Mouse (Mus musculus): Measurements from ENCODE around the gene Crtc1. TPM values are rescaled to one million over a fixed set of nuclear protein-coding genes. Genes with fewer than 3 reads are reported as not detected.

Gene Crtc1
- polyA plus RNA-seq, 1 experiment, result 9.6 TPM

GRCm38 (mm10) chr8:70456996-70457395, 17.6 kb upstream of the Crtc1 start:
- no peak overlapping the region for H3K4me2 ChIP-seq (ENCODE audit: low read depth)
- peaks cover 21% of the 10 kb centered on the region for H3K79me2 ChIP-seq (ENCODE audit: control insufficient read depth, insufficient read depth)
- no peaks in the 10 kb centered on the region for H3K27me3 ChIP-seq (ENCODE audit: control insufficient read depth, insufficient read depth, insufficient read length)
- peaks cover 5% of the 10 kb centered on the region for H3K36me3 ChIP-seq (ENCODE audit: control insufficient read depth, insufficient read depth)
- H3K4me3 ChIP-seq, result no peak overlapping the region
- H3ac ChIP-seq (ENCODE audit: control insufficient read depth, insufficient read length), result no peak overlapping the region
- no peak for TF ChIP-seq MYOG (IDR thresholded peaks at IDR 0.05; ENCODE audit: control insufficient read depth in 1 of 3, insufficient read depth in 1 of 3, insufficient read length in 2 of 3, low read depth in 2 of 3)
- TF ChIP-seq SRF (IDR thresholded peaks at IDR 0.05; ENCODE audit: control insufficient read depth, insufficient read length, low read depth), result no peak
- no peak for TF ChIP-seq REST (IDR thresholded peaks at IDR 0.05; ENCODE audit: insufficient read depth, insufficient read length)
- peak; percentile 31 for TF ChIP-seq POLR2AphosphoS2 (IDR thresholded peaks at IDR 0.05; ENCODE audit: insufficient read length, low read depth)
- TF ChIP-seq MYOD1 (IDR thresholded peaks at IDR 0.05; ENCODE audit: control insufficient read depth in 1 of 3, insufficient read length in 2 of 3, low read depth in 2 of 3), result no peak
- TF ChIP-seq TCF3 (IDR thresholded peaks at IDR 0.05; ENCODE audit: insufficient read length, low read depth), result no peak

- no peaks in the 10 kb centered on the region for H3K27me3 ChIP-seq (ENCODE audit: control insufficient read depth, insufficient read depth, insufficient read length)
- TF ChIP-seq USF1 (IDR thresholded peaks at IDR 0.05; ENCODE audit: low read depth) (no peak), TCF3 (IDR thresholded peaks at IDR 0.05; ENCODE audit: insufficient read length, low read depth) (no peak), TCF12 (IDR thresholded peaks at IDR 0.05; ENCODE audit: insufficient read depth, poor library complexity, severe bottlenecking) (no peak)
- H3K36me3 ChIP-seq (ENCODE audit: control insufficient read depth, insufficient read depth), result no peaks in the 10 kb centered on the region
- H3K79me2 ChIP-seq (ENCODE audit: control insufficient read depth, insufficient read depth), result peaks cover 13% of the 10 kb centered on the region
- no peak overlapping the region for H3K4me2 ChIP-seq (ENCODE audit: low read depth)
- H3K4me3 ChIP-seq, result no peak overlapping the region
- no peak overlapping the region for H3ac ChIP-seq (ENCODE audit: control insufficient read depth, insufficient read length)
Observed at GRCm38 (mm10) chr8:70453852-70454251, 14.5 kb upstream of the Crtc1 start.

- TF ChIP-seq MYOG (IDR thresholded peaks at IDR 0.05; ENCODE audit: control insufficient read depth in 1 of 3, insufficient read depth in 1 of 3, insufficient read length in 2 of 3, low read depth in 2 of 3), result no peak
- no peak for TF ChIP-seq CEBPB (IDR thresholded peaks at IDR 0.05; ENCODE audit: insufficient read depth, poor library complexity, severe bottlenecking)
- TF ChIP-seq POLR2AphosphoS2 (IDR thresholded peaks at IDR 0.05; ENCODE audit: insufficient read length, low read depth), result peak; percentile 43
- TF ChIP-seq REST (IDR thresholded peaks at IDR 0.05; ENCODE audit: insufficient read depth, insufficient read length), result no peak
- TF ChIP-seq USF1 (IDR thresholded peaks at IDR 0.05; ENCODE audit: low read depth), result no peak
- TF ChIP-seq MAX (IDR thresholded peaks at IDR 0.05; ENCODE audit: low read depth), result no peak
- TF ChIP-seq SRF (IDR thresholded peaks at IDR 0.05; ENCODE audit: control insufficient read depth, insufficient read length, low read depth), result no peak
- no peak for TF ChIP-seq TCF12 (IDR thresholded peaks at IDR 0.05; ENCODE audit: insufficient read depth, poor library complexity, severe bottlenecking)
- TF ChIP-seq E2F4 (IDR thresholded peaks at IDR 0.05; ENCODE audit: insufficient read depth), result no peak
- Histone ChIP-seq H3K27me3 (ENCODE audit: control insufficient read depth, insufficient read depth, insufficient read length) (no peaks in the 10 kb centered on the region), H3K79me2 (ENCODE audit: control insufficient read depth, insufficient read depth) (peaks cover 6% of the 10 kb centered on the region), H3K4me3 (no peak overlapping the region), H3K36me3 (ENCODE audit: control insufficient read depth, insufficient read depth) (no peaks in the 10 kb centered on the region), H3K4me2 (ENCODE audit: low read depth) (no peak overlapping the region), H3ac (ENCODE audit: control insufficient read depth, insufficient read length) (no peak overlapping the region)
Observed at GRCm38 (mm10) chr8:70452196-70452966, 13.0 kb upstream of the Crtc1 start.

GRCm38 (mm10) chr8:70447639-70448420, 8.5 kb upstream of the Crtc1 start:
- TF ChIP-seq CEBPB (IDR thresholded peaks at IDR 0.05; ENCODE audit: insufficient read depth, poor library complexity, severe bottlenecking) (no peak), MYOD1 (IDR thresholded peaks at IDR 0.05; ENCODE audit: control insufficient read depth in 1 of 3, insufficient read length in 2 of 3, low read depth in 2 of 3) (no peak), POLR2A (IDR thresholded peaks at IDR 0.05; ENCODE audit: insufficient read length, low read depth) (no peak), TCF3 (IDR thresholded peaks at IDR 0.05; ENCODE audit: insufficient read length, low read depth) (no peak)
- no peak overlapping the region for H3ac ChIP-seq (ENCODE audit: control insufficient read depth, insufficient read length)
- no peak overlapping the region for H3K4me3 ChIP-seq
- no peaks in the 10 kb centered on the region for H3K27me3 ChIP-seq (ENCODE audit: control insufficient read depth, insufficient read depth, insufficient read length)
- no peaks in the 10 kb centered on the region for H3K79me2 ChIP-seq (ENCODE audit: control insufficient read depth, insufficient read depth)
- no peak overlapping the region for H3K4me2 ChIP-seq (ENCODE audit: low read depth)
- no peaks in the 10 kb centered on the region for H3K36me3 ChIP-seq (ENCODE audit: control insufficient read depth, insufficient read depth)

- Histone ChIP-seq H3K4me2 (ENCODE audit: low read depth) (no peak overlapping the region), H3K4me3 (no peak overlapping the region), H3K27me3 (ENCODE audit: control insufficient read depth, insufficient read depth, insufficient read length) (no peaks in the 10 kb centered on the region), H3K36me3 (ENCODE audit: control insufficient read depth, insufficient read depth) (no peaks in the 10 kb centered on the region), H3K79me2 (ENCODE audit: control insufficient read depth, insufficient read depth) (no peaks in the 10 kb centered on the region), H3ac (ENCODE audit: control insufficient read depth, insufficient read length) (no peak overlapping the region)
- TF ChIP-seq POLR2AphosphoS2 (IDR thresholded peaks at IDR 0.05; ENCODE audit: insufficient read length, low read depth) (peak; percentile 22), MYOG (IDR thresholded peaks at IDR 0.05; ENCODE audit: control insufficient read depth in 1 of 3, insufficient read depth in 1 of 3, insufficient read length in 2 of 3, low read depth in 2 of 3) (no peak), USF1 (IDR thresholded peaks at IDR 0.05; ENCODE audit: low read depth) (no peak)
Observed at GRCm38 (mm10) chr8:70445988-70446387, 6.6 kb upstream of the Crtc1 start.
